Mouse (Mus musculus): ENCODE measurements at regions not wholly inside any gene's neighbourhood (a gene's known extent, or its start where the extent isn't known, plus 50 kb on each side); places are given as distances from the start of the nearest gene placed in this dataset.

GRCm38 (mm10) chr9:93992216-93992615 is 545.7 kb downstream of the 1190002N15Rik start:
- no peak for TF ChIP-seq CTCF (IDR thresholded peaks at IDR 0.05; ENCODE audit: borderline replicate concordance, extremely low read depth, insufficient read depth, insufficient read length)
- no peak for TF ChIP-seq POLR2A (IDR thresholded peaks at IDR 0.05; ENCODE audit: borderline replicate concordance, extremely low read depth, insufficient read depth, insufficient read length, poor library complexity, severe bottlenecking)
